Mouse (Mus musculus): ENCODE results near the gene Asgr2. TPM values are rescaled to one million over a fixed set of nuclear protein-coding genes. Genes with fewer than 3 reads are reported as not detected.
A peak's percentile ranks its signal among the peaks of the same experiment; 100 is the strongest.
"Not testable (repeated sequence)": the region's sequence is repeated elsewhere in the genome, so short reads cannot be mapped to it uniquely, and the experiment has no call there.

Asgr2 gene
- polyA plus RNA-seq, 1 experiment from 2014 or later, result not detected

GRCm38 (mm10) chr11:70068245-70068644, 24.2 kb upstream of the Asgr2 start:
- no peak overlapping the region for H3K4me3 ChIP-seq (replicated peaks)
- H3K27me3 ChIP-seq, result no peaks in the 10 kb centered on the region
- H3K4me1 ChIP-seq (replicated peaks), result 0 out of 2 replicates have a peak, but pooled peaks cover 13% of the 10 kb centered on the region
- no peaks in the 10 kb centered on the region for H3K36me3 ChIP-seq
- no peak overlapping the region for H3K4me2 ChIP-seq (replicated peaks)
- H3K9me3 ChIP-seq, result no peaks in the 10 kb centered on the region
- WGBS, result 25% methylated on average over 3 of the region's 3 CpGs
- H3K9ac ChIP-seq (replicated peaks), result no peak overlapping the region
- peak overlapping the region; percentile 36; the same call in 1 of the 2 replicates for H3K27ac ChIP-seq
- ATAC-seq, result peak; percentile 65; the same call in 1 of the 2 replicates

GRCm38 (mm10) chr11:70070057-70070456, 22.4 kb upstream of the Asgr2 start:
- no peak overlapping the region for H3K4me2 ChIP-seq (replicated peaks)
- 0 out of 2 replicates have a peak, but pooled peaks cover 13% of the 10 kb centered on the region for H3K4me1 ChIP-seq (replicated peaks)
- WGBS, result 78% methylated on average over 6 of the region's 6 CpGs
- no peaks in the 10 kb centered on the region for H3K9me3 ChIP-seq
- no peak overlapping the region for H3K4me3 ChIP-seq (replicated peaks)
- H3K27ac ChIP-seq, result no peak overlapping the region
- no peak overlapping the region for H3K9ac ChIP-seq (replicated peaks)
- H3K27me3 ChIP-seq, result no peaks in the 10 kb centered on the region
- H3K36me3 ChIP-seq, result no peaks in the 10 kb centered on the region
- ATAC-seq, result no peak

- not testable (repeated sequence) for H3K9me3 ChIP-seq; H3K27me3 ChIP-seq; H3K27ac ChIP-seq; H3K4me3 ChIP-seq (replicated peaks); H3K4me2 ChIP-seq (replicated peaks); ATAC-seq; H3K9ac ChIP-seq (replicated peaks); H3K36me3 ChIP-seq
- H3K4me1 ChIP-seq (replicated peaks), result 0 out of 2 replicates have a peak, but pooled peaks cover 13% of the 10 kb centered on the region
- WGBS, result 85% methylated on average over 3 of the region's 3 CpGs
These were observed 21.8 kb upstream of the Asgr2 start for GRCm38 (mm10) chr11:70070603-70071002.

- Histone ChIP-seq H3K9me3 (no peaks in the 10 kb centered on the region), H3K36me3 (no peaks in the 10 kb centered on the region), H3K4me2 (replicated peaks) (peak overlapping the region; percentile 28; the same call in 1 of the 2 replicates), H3K27me3 (no peaks in the 10 kb centered on the region), H3K4me1 (replicated peaks) (no peaks in the 10 kb centered on the region), H3K27ac (no peak overlapping the region), H3K9ac (replicated peaks) (no peak overlapping the region), H3K4me3 (replicated peaks) (no peak overlapping the region)
- no peak for ATAC-seq
- WGBS, result 39% methylated on average over 17 of the region's 17 CpGs
These were observed 17.9 kb upstream of the Asgr2 start for GRCm38 (mm10) chr11:70074379-70075071.

GRCm38 (mm10) chr11:70075581-70075980, 16.9 kb upstream of the Asgr2 start:
- 89% methylated on average over 6 of the region's 6 CpGs for WGBS

GRCm38 (mm10) chr11:70077441-70077840, 15.0 kb upstream of the Asgr2 start:
- Histone ChIP-seq H3K9ac (replicated peaks) (no peak overlapping the region), H3K4me3 (replicated peaks) (no peak overlapping the region), H3K36me3 (no peaks in the 10 kb centered on the region), H3K9me3 (no peaks in the 10 kb centered on the region), H3K27ac (no peak overlapping the region), H3K27me3 (no peaks in the 10 kb centered on the region), H3K4me2 (replicated peaks) (no peak overlapping the region), H3K4me1 (replicated peaks) (no peaks in the 10 kb centered on the region)
- ATAC-seq, result no peak
- WGBS, result 76% methylated on average over 3 of the region's 3 CpGs

More at GRCm38 (mm10) chr11:70075581-70075980, 16.9 kb upstream of the Asgr2 start:
- ATAC-seq, result no peak
- H3K4me3 ChIP-seq (replicated peaks), result no peak overlapping the region
- no peaks in the 10 kb centered on the region for H3K36me3 ChIP-seq
- H3K4me2 ChIP-seq (replicated peaks), result no peak overlapping the region
- no peaks in the 10 kb centered on the region for H3K27me3 ChIP-seq
- H3K27ac ChIP-seq, result no peak overlapping the region
- H3K9ac ChIP-seq (replicated peaks), result no peak overlapping the region
- H3K9me3 ChIP-seq, result no peaks in the 10 kb centered on the region
- no peaks in the 10 kb centered on the region for H3K4me1 ChIP-seq (replicated peaks)

- no peaks in the 10 kb centered on the region for H3K9me3 ChIP-seq
- H3K4me1 ChIP-seq (replicated peaks), result no peaks in the 10 kb centered on the region
- no peak overlapping the region for H3K4me2 ChIP-seq (replicated peaks)
- no peaks in the 10 kb centered on the region for H3K36me3 ChIP-seq
- ATAC-seq, result no peak
- no peaks in the 10 kb centered on the region for H3K27me3 ChIP-seq
- WGBS, result 75% methylated on average over 6 of the region's 6 CpGs
- no peak overlapping the region for H3K27ac ChIP-seq
- H3K9ac ChIP-seq (replicated peaks), result no peak overlapping the region
- H3K4me3 ChIP-seq (replicated peaks), result no peak overlapping the region
These were observed 13.3 kb upstream of the Asgr2 start for GRCm38 (mm10) chr11:70079175-70079574.

GRCm38 (mm10) chr11:70079928-70080327, 12.5 kb upstream of the Asgr2 start:
- Histone ChIP-seq H3K9ac (replicated peaks) (no peak overlapping the region), H3K4me2 (replicated peaks) (no peak overlapping the region), H3K4me1 (replicated peaks) (no peaks in the 10 kb centered on the region), H3K9me3 (no peaks in the 10 kb centered on the region), H3K27me3 (no peaks in the 10 kb centered on the region), H3K36me3 (no peaks in the 10 kb centered on the region), H3K4me3 (replicated peaks) (no peak overlapping the region), H3K27ac (no peak overlapping the region)
- 89% methylated on average over 7 of the region's 7 CpGs for WGBS
- ATAC-seq, result no peak

GRCm38 (mm10) chr11:70080803-70081590, 11.4 kb upstream of the Asgr2 start:
- H3K27me3 ChIP-seq, result no peaks in the 10 kb centered on the region
- H3K9me3 ChIP-seq, result no peaks in the 10 kb centered on the region
- no peak overlapping the region for H3K9ac ChIP-seq (replicated peaks)
- no peak for ATAC-seq
- H3K4me1 ChIP-seq (replicated peaks), result no peaks in the 10 kb centered on the region
- H3K27ac ChIP-seq, result no peak overlapping the region
- WGBS, result 81% methylated on average over 15 of the region's 15 CpGs
- no peaks in the 10 kb centered on the region for H3K36me3 ChIP-seq
- H3K4me3 ChIP-seq (replicated peaks), result no peak overlapping the region
- H3K4me2 ChIP-seq (replicated peaks), result no peak overlapping the region

GRCm38 (mm10) chr11:70084563-70084962, 7.9 kb upstream of the Asgr2 start:
- H3K36me3 ChIP-seq, result no peaks in the 10 kb centered on the region

GRCm38 (mm10) chr11:70097396-70097795, 5.0 kb downstream of the Asgr2 start:
- H3K4me1 ChIP-seq (replicated peaks), result no peaks in the 10 kb centered on the region
- H3K36me3 ChIP-seq, result no peaks in the 10 kb centered on the region
- H3K27ac ChIP-seq, result no peak overlapping the region
- H3K9ac ChIP-seq (replicated peaks), result no peak overlapping the region
- H3K4me2 ChIP-seq (replicated peaks), result no peak overlapping the region
- no peak for ATAC-seq
- 85% methylated on average over 11 of the region's 11 CpGs for WGBS
- H3K4me3 ChIP-seq (replicated peaks), result no peak overlapping the region
- H3K27me3 ChIP-seq, result no peaks in the 10 kb centered on the region
- H3K9me3 ChIP-seq, result no peaks in the 10 kb centered on the region

More at GRCm38 (mm10) chr11:70084563-70084962, 7.9 kb upstream of the Asgr2 start:
- H3K4me3 ChIP-seq (replicated peaks), result no peak overlapping the region
- H3K9ac ChIP-seq (replicated peaks), result no peak overlapping the region
- ATAC-seq, result no peak
- no peak overlapping the region for H3K27ac ChIP-seq
- H3K4me2 ChIP-seq (replicated peaks), result no peak overlapping the region
- 84% methylated on average over 8 of the region's 8 CpGs for WGBS
- H3K27me3 ChIP-seq, result no peaks in the 10 kb centered on the region
- no peaks in the 10 kb centered on the region for H3K4me1 ChIP-seq (replicated peaks)
- no peaks in the 10 kb centered on the region for H3K9me3 ChIP-seq

- 74% methylated on average over 2 of the region's 2 CpGs for WGBS
- H3K27me3 ChIP-seq, result no peaks in the 10 kb centered on the region
- H3K27ac ChIP-seq, result no peak overlapping the region
- H3K9me3 ChIP-seq, result no peaks in the 10 kb centered on the region
- H3K36me3 ChIP-seq, result no peaks in the 10 kb centered on the region
- no peak overlapping the region for H3K4me2 ChIP-seq (replicated peaks)
- no peak overlapping the region for H3K9ac ChIP-seq (replicated peaks)
- no peak for ATAC-seq
- H3K4me3 ChIP-seq (replicated peaks), result no peak overlapping the region
- no peaks in the 10 kb centered on the region for H3K4me1 ChIP-seq (replicated peaks)
These were observed 6.7 kb downstream of the Asgr2 start for GRCm38 (mm10) chr11:70099102-70099501.
